Mouse (Mus musculus) olfactory bulb, adult 2 months (tissue): ENCODE data around the gene Cdh16. TPM values are rescaled to one million over a fixed set of nuclear protein-coding genes. Genes with fewer than 3 reads are reported as not detected.

Experiments used
- H3K27ac ChIP-seq: fragments of 200-500 bp; 2 replicates; pipeline ENCODE4 v1.5.1; 2012; ENCODE audit warnings: low read depth, low read length; ENCODE audit not compliant: insufficient read depth
- H3K4me1 ChIP-seq: fragments of 200-500 bp; 2 replicates; pipeline ENCODE4 v1.6.1; 2012; ENCODE audit warnings: low read length; ENCODE audit not compliant: control insufficient read depth, insufficient read depth
- H3K4me3 ChIP-seq: fragments of 200-500 bp; 2 replicates; pipeline ENCODE4 v1.5.1; 2012; ENCODE audit warnings: mild to moderate bottlenecking, low read depth, low read length, moderate library complexity; ENCODE audit not compliant: insufficient read depth
- CTCF ChIP-seq: fragments of 200-500 bp; IDR thresholded peaks from 2 replicates; pipeline ENCODE4 v1.5.1; 2012; ENCODE audit warnings: low read depth, mild to moderate bottlenecking, low read length, moderate library complexity; ENCODE audit not compliant: insufficient read depth
- POLR2A ChIP-seq: fragments of 200-500 bp; IDR thresholded peaks from 2 replicates; pipeline ENCODE4 v1.6.1; 2012; ENCODE audit warnings: mild to moderate bottlenecking, low read depth, low read length, moderate library complexity; ENCODE audit not compliant: insufficient read depth
- WGBS: fragments of 180-500 bp; shearing (Covaris S2); methylation state at CpG from one replicate; pipeline ENCODE4 v1.1.7; 2018; 5-methylcytosine and 5-hydroxymethylcytosine counted together
- polyA plus RNA-seq: library from polyadenylated mRNA; stranded (reverse); fragments of >200 nt; gene quantifications from 2 replicates; pipeline ENCODE4 v1.2.4, GENCODE M21; 2012; ENCODE audit warnings: low replicate concordance; ENCODE audit not compliant: missing spikeins, insufficient read depth, insufficient read length

Cdh16 gene
- polyA plus RNA-seq, 1 experiment, result not detected

GRCm38 (mm10) chr8:104628402-104628801 is 4.2 kb upstream of the Cdh16 start:
- Histone ChIP-seq H3K27ac (no peak overlapping the region), H3K4me3 (no peak overlapping the region), H3K4me1 (peaks cover 14% of the 10 kb centered on the region)
- 95% methylated on average over 21 of the region's 21 CpGs for WGBS
- TF ChIP-seq CTCF, result no peak
- no peak for TF ChIP-seq POLR2A

- 61% methylated on average over 4 of the region's 4 CpGs for WGBS
- Histone ChIP-seq H3K4me1 (peaks cover 11% of the 10 kb centered on the region), H3K4me3 (no peak overlapping the region), H3K27ac (no peak overlapping the region)
- no peak for TF ChIP-seq CTCF
These were observed 3.0 kb upstream of the Cdh16 start for GRCm38 (mm10) chr8:104627065-104627740.

- TF ChIP-seq CTCF (no peak), POLR2A (no peak)
- Histone ChIP-seq H3K4me3 (no peak overlapping the region), H3K27ac (no peak overlapping the region), H3K4me1 (no peaks in the 10 kb centered on the region)
- WGBS, result 84% methylated on average over 5 of the region's 5 CpGs
These were observed 3.4 kb downstream of the Cdh16 start for GRCm38 (mm10) chr8:104620765-104621164.

GRCm38 (mm10) chr8:104613119-104613518 is 11.1 kb downstream of the Cdh16 start:
- 79% methylated on average over 4 of the region's 4 CpGs for WGBS
- TF ChIP-seq CTCF (no peak), POLR2A (no peak)
- no peak overlapping the region for H3K4me3 ChIP-seq
- no peak overlapping the region for H3K27ac ChIP-seq
- no peaks in the 10 kb centered on the region for H3K4me1 ChIP-seq

- Histone ChIP-seq H3K27ac (no peak overlapping the region), H3K4me1 (no peaks in the 10 kb centered on the region), H3K4me3 (no peak overlapping the region)
- TF ChIP-seq CTCF (no peak), POLR2A (no peak)
- WGBS, result 77% methylated on average over 4 of the region's 4 CpGs
These were observed 12.6 kb downstream of the Cdh16 start for GRCm38 (mm10) chr8:104611613-104612012.

- no peak for TF ChIP-seq POLR2A
- no peak for TF ChIP-seq CTCF
- H3K4me1 ChIP-seq, result peaks cover 3% of the 10 kb centered on the region; the same call in 1 of the 2 replicates
- 84% methylated on average over 12 of the region's 12 CpGs for WGBS
These were observed 13.9 kb downstream of the Cdh16 start for GRCm38 (mm10) chr8:104610185-104610766.

GRCm38 (mm10) chr8:104609222-104609621 is 15.0 kb downstream of the Cdh16 start:
- H3K27ac ChIP-seq, result no peak overlapping the region
- no peak overlapping the region for H3K4me3 ChIP-seq
- H3K4me1 ChIP-seq, result peaks cover 3% of the 10 kb centered on the region; the same call in 1 of the 2 replicates
- TF ChIP-seq CTCF (no peak), POLR2A (no peak)
- 68% methylated on average over 8 of the region's 8 CpGs for WGBS

More at GRCm38 (mm10) chr8:104610185-104610766, 13.9 kb downstream of the Cdh16 start:
- Histone ChIP-seq H3K4me3 (no peak overlapping the region), H3K27ac (no peak overlapping the region)

GRCm38 (mm10) chr8:104607944-104608343 is 16.3 kb downstream of the Cdh16 start:
- no peak for TF ChIP-seq CTCF
- no peak for TF ChIP-seq POLR2A
- Histone ChIP-seq H3K27ac (no peak overlapping the region), H3K4me1 (peaks cover 3% of the 10 kb centered on the region; the same call in 1 of the 2 replicates), H3K4me3 (no peak overlapping the region)
- 69% methylated on average over 2 of the region's 2 CpGs for WGBS

- Histone ChIP-seq H3K4me3 (no peak overlapping the region), H3K4me1 (peaks cover 9% of the 10 kb centered on the region), H3K27ac (no peak overlapping the region)
- TF ChIP-seq POLR2A, result no peak
- no peak for TF ChIP-seq CTCF
- WGBS, result 52% methylated on average over 6 of the region's 6 CpGs
These were observed 17.9 kb downstream of the Cdh16 start for GRCm38 (mm10) chr8:104606329-104606728.
